Mouse (Mus musculus): ENCODE measurements around the gene Cmss1.

The Cmss1 gene

GRCm38 (mm10) chr16:57469869-57470268 is 136.8 kb downstream of the Cmss1 start:
- DNase-seq, result no peak

- no peak for DNase-seq
Measured at GRCm38 (mm10) chr16:57469301-57469700, 137.4 kb downstream of the Cmss1 start.

- no peak for DNase-seq
Measured at GRCm38 (mm10) chr16:57465386-57465913, 141.2 kb downstream of the Cmss1 start.

- DNase-seq, result no peak
Measured at GRCm38 (mm10) chr16:57456003-57456402, 150.7 kb downstream of the Cmss1 start.

- DNase-seq, result no peak
Measured at GRCm38 (mm10) chr16:57455573-57455972, 151.1 kb downstream of the Cmss1 start.

- no peak for DNase-seq
Measured at GRCm38 (mm10) chr16:57454106-57454763, 152.4 kb downstream of the Cmss1 start.

GRCm38 (mm10) chr16:57453009-57453408 is 153.7 kb downstream of the Cmss1 start:
- no peak for DNase-seq

GRCm38 (mm10) chr16:57445096-57446094 is 161.3 kb downstream of the Cmss1 start:
- DNase-seq, result no peak

- DNase-seq, result no peak
Measured at GRCm38 (mm10) chr16:57440706-57441437, 165.8 kb downstream of the Cmss1 start.

GRCm38 (mm10) chr16:57439206-57439605 is 167.5 kb downstream of the Cmss1 start:
- no peak for DNase-seq

- peak; percentile 60 for DNase-seq
Measured at GRCm38 (mm10) chr16:57438288-57438685, 168.4 kb downstream of the Cmss1 start.

GRCm38 (mm10) chr16:57437523-57438287 is 169.0 kb downstream of the Cmss1 start:
- DNase-seq, result peak; percentile 43

GRCm38 (mm10) chr16:57434640-57435039 is 172.0 kb downstream of the Cmss1 start:
- DNase-seq, result no peak

- DNase-seq, result no peak
Measured at GRCm38 (mm10) chr16:57433671-57434070, 173.0 kb downstream of the Cmss1 start.

- DNase-seq, result no peak
Measured at GRCm38 (mm10) chr16:57433173-57433572, 173.5 kb downstream of the Cmss1 start.

- no peak for DNase-seq
Measured at GRCm38 (mm10) chr16:57431294-57431693, 175.4 kb downstream of the Cmss1 start.

- DNase-seq, result no peak
Measured at GRCm38 (mm10) chr16:57428977-57429376, 177.7 kb downstream of the Cmss1 start.

- peak; percentile 71 for DNase-seq
Measured at GRCm38 (mm10) chr16:57427516-57428285, 179.0 kb downstream of the Cmss1 start.

GRCm38 (mm10) chr16:57426680-57427079 is 180.0 kb downstream of the Cmss1 start:
- DNase-seq, result no peak

- DNase-seq, result peak; percentile 45
Measured at GRCm38 (mm10) chr16:57423001-57423800, 183.5 kb downstream of the Cmss1 start.

Data from lung, postnatal 10 days (tissue).